Mouse (Mus musculus) kidney, postnatal 4 days (tissue): Measurements from ENCODE around the gene Btbd35f6.
A peak's percentile ranks its signal among the peaks of the same experiment; 100 is the strongest.
"Not testable (repeated sequence)": the region's sequence is repeated elsewhere in the genome, so short reads cannot be mapped to it uniquely, and the experiment has no call there.

Source experiments
- DNase-seq, 2 experiments: peaks; one replicate each; pipeline ENCODE4 v3.0.0; 2021; ENCODE audit warnings: mixed read lengths in 2 of 2

Gene Btbd35f6

GRCm38 (mm10) chrX:33956440-33956839 lies at the start of gene Btbd35f6:
Gene Btbd35f6, minus strand, starts transcription at chrX:33956540.
- not testable (repeated sequence) for DNase-seq

DNA sequence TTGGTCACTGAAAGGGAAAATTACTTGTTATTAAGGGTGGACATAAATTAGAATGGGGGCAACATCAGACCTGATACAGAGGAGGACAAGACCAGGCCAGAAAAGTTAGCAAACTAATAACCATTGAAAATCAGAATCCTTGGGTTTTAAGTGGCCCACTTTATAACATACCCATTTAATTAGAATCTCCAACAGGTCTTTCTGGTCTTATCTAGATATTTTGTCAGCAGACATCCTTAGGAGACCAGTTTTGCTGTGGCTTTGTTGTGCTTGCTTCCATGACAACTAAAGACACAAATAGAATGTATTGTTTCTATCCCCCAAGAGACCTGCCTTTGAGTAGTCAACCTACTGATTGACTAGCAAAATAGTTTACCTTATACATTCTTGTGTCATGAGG lies 30.4 kb upstream of the Btbd35f6 start, which contains the start of gene Gm21870:
Gene Gm21870, minus strand, starts transcription at position 101 of the 400 bp plus-strand sequence.
- not testable (repeated sequence) for DNase-seq

DNA sequence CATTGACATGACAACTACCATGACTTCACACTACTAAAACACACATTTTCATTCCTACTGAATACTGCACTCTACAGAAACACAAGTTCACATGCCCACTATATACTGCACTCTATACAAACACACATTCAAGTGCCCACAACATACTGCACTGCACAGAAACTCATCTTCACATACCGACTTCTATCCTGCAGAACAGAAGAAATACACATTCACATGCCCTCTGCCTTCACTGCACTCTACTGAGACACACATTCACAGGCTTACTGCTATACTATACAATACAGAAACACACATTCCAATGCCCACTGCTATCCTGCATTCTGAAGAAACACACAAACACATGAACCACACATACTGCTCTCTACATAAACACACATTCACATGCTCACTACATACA lies 26.1 kb downstream of the Btbd35f6 start:
- DNase-seq: not testable (repeated sequence)

DNA sequence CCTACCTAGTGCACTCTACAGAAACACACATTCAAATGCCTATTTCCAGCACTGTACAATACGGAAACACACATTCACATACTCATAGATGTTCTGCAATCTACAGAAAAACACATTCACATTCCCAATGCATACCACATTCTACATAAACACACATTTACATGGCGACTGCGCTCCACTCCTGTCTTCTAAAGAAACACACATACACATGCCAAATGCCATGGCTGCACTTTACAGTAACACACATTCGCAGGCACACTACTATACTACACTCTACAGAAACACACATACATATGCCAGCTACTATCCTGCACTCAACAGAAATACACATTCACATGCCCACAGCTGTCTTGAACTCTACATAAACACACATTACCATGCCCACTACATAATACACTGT lies 28.1 kb downstream of the Btbd35f6 start:
- not testable (repeated sequence) for DNase-seq

DNA sequence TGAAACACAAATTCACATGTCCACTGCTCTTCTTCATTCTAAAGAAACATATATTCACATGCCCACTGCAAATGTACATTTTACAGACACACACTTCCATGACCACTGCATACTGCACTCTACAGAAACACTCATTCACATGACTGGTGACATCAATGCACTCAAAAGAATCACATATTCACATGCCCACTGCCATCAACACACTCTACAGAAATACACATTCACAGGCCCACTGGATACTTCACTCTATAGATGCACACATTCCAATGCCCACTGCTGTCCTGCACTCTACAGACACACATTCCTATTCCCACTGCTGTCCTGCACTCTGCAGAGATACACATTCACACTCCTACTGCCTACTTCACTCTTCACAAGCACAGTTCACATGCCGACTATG lies 30.0 kb downstream of the Btbd35f6 start:
- not testable (repeated sequence) for DNase-seq

- peak in 1 of 2 experiments; percentile 2 for DNase-seq
Measured at GRCm38 (mm10) chrX:33925420-33925819, 30.9 kb downstream of the Btbd35f6 start.
